Mouse (Mus musculus): ENCODE measurements at regions not wholly inside any gene's neighbourhood (a gene's known extent, or its start where the extent isn't known, plus 50 kb on each side); places are given as distances from the start of the nearest gene placed in this dataset.

DNA sequence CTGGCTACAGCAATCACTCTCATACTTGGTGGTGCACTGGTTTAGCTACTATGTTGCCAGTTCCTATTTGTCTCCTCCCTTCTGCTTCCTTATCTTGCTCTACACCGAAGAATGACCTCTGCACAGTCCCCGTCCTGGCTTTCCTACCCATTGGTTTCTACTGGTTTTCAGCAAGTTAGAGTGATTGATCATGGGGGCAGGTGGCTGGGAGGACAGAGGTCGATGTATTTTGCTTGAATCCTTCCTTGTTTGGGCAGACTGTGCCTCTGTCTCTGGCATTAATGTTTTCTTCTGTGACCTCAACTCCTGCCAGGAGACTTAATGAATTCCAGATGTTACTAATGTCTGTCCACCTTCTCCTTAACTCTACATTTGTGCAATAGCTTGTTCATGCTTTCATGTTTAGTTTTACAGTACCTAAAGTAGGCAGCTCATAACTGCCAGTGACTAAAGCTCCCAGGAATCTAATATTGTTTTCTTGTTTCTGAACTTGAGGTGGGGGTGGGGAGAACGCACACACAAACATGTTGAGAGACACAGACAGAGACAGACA, 457.2 kb upstream of the Mef2c start:
- no peak for DNase-seq (ENCODE audit: low spot score in 2 of 2)

DNA sequence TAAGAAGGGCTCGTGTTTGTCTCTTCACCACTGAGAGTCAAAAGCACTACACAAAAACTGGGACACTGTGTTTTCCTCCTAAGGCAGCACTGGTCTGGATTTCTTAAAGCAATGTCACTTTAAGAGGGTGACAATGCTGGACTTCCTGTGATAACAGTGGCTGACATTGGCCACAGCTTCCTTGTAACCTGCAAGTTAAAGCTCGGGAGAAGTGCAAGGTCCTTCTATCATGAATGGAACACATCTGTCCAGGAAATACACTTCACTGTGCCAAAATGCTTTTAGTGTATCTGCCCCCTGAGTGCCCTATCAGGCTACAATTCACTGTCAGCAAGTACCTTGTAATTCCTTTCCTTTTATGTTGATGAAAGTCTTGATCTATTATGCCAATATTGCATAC, 448.0 kb upstream of the Mef2c start:
- no peak overlapping the region for H3K27ac ChIP-seq
- DNase-seq (ENCODE audit: low spot score in 2 of 2): no peak
- no peak overlapping the region for H3K4me3 ChIP-seq
- no peak for TF ChIP-seq CTCF (conservative IDR thresholded peaks at IDR 0.05)

More for the DNA sequence above, 457.2 kb upstream of the Mef2c start:
- TF ChIP-seq CTCF (conservative IDR thresholded peaks at IDR 0.05): no peak
- Histone ChIP-seq H3K27ac (no peak overlapping the region), H3K4me3 (no peak overlapping the region)

DNA sequence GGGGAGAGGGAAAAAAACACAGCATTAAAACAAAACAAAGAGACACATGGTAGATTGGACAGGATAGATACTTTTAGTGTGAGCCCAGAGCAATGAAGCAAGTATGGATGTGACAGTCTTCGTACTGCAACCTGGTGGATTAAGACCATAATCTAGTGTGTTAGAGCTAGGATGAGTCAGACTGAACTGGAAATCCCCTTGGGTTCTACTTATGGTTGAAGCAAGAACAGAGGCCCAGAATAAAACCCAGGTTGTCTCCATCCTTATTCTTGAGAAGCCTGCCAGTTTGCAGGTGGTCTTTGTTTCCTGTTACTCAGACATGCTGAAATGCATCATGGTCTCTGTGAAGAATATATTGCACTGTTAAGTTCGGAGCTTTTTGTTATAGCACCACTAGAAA, 447.4 kb upstream of the Mef2c start:
- DNase-seq (ENCODE audit: low spot score in 2 of 2): no peak
- Histone ChIP-seq H3K27ac (no peak overlapping the region), H3K4me3 (no peak overlapping the region)
- TF ChIP-seq CTCF (conservative IDR thresholded peaks at IDR 0.05): no peak

DNA sequence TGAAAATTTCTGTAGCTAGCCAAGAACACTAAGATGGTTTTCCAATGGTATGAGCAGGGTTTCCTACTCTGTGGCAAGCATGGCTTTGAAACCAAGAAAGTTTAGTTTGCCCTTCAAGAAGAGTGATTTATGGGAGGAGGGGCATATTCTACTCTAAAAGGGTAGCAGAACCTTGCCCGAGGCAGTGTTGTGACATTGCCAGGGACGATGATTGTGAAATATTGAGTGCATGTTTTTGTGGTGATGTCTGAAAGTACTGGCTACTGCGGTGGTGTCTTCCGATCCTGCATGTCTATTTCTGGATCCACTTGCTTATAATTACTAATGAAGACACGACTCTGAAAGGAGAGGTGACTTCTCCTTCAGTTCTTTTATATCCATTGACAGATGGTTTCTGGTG, 439.1 kb upstream of the Mef2c start:
- TF ChIP-seq CTCF (conservative IDR thresholded peaks at IDR 0.05): no peak
- peak overlapping the region; percentile 43 for H3K27ac ChIP-seq
- no peak for DNase-seq (ENCODE audit: low spot score in 2 of 2)
- no peak overlapping the region for H3K4me3 ChIP-seq

DNA sequence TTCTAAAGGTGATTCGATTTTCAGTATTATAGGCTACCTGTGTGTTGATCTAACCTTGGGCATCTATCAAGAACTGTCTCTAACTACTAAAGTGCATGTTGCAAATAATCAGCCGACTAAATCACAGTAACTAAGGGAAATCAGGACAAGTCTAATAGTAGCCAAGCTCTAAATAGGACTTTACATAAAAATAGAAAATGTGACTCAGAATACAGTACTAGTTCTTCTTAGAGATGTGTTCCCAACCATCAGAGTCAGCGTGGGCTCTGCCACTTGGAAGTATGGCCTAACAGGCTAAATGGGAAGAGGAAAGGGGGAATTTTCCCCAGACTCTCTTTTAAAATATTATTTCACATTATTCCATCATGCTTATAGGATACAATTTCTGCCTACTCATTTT, 438.6 kb upstream of the Mef2c start:
- TF ChIP-seq CTCF (conservative IDR thresholded peaks at IDR 0.05): no peak
- peak overlapping the region; percentile 43; the same call in 1 of the 2 replicates for H3K27ac ChIP-seq
- no peak for DNase-seq (ENCODE audit: low spot score in 2 of 2)
- no peak overlapping the region for H3K4me3 ChIP-seq

DNA sequence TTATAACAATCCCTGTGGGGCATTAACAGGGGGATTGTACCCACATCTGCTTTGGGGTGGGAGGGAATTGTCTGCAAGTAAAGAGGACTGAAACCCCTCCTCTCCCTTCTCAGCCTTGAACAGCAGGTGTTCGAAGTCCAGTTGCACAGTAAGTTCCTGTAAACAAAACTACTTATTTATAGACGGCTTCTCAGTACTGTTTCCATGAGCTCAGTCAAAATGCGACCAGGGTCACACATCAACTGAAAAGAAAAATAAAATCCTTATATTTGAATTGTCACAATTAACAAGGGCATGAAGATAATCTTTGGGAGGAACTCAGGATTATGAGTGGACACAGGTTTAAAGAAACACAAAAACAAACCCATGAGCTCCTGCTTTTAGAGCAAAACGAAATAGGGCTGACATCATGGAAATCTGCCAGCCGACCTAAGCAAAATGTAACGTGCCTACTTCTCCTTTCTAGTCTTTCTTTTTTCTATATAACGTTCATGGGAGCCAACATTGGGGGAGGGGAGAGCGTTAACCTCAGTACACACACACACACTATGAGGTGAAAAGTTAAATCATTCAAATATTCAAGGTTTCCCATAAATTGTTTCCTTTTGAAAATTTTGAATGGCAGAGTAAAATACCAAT, 437.6 kb upstream of the Mef2c start:
- Histone ChIP-seq H3K27ac (peak overlapping the region; percentile 43; the same call in 1 of the 2 replicates), H3K4me3 (no peak overlapping the region)
- no peak for TF ChIP-seq CTCF (conservative IDR thresholded peaks at IDR 0.05)
- no peak for DNase-seq (ENCODE audit: low spot score in 2 of 2)

DNA sequence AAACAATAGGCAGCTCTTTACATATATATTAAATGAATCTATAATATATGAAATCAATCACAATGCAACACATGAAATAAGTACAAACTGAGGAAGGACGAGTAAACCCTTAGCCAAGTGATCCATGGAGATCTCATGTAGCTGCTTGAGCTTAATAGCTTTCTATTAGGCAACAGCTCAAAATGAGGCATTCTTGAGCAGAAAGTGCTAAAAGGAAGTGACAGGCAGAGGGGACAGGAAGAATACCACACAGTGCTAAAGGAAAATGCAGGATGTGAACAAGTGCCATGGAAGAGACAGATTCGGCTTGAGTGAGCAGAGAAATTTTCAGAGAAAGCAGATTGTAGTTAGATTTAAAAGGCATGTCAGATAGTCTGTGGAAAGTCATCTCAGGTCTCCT, 436.3 kb upstream of the Mef2c start:
- Histone ChIP-seq H3K4me3 (no peak overlapping the region), H3K27ac (no peak overlapping the region)
- TF ChIP-seq CTCF (conservative IDR thresholded peaks at IDR 0.05): no peak
- no peak for DNase-seq (ENCODE audit: low spot score in 2 of 2)

DNA sequence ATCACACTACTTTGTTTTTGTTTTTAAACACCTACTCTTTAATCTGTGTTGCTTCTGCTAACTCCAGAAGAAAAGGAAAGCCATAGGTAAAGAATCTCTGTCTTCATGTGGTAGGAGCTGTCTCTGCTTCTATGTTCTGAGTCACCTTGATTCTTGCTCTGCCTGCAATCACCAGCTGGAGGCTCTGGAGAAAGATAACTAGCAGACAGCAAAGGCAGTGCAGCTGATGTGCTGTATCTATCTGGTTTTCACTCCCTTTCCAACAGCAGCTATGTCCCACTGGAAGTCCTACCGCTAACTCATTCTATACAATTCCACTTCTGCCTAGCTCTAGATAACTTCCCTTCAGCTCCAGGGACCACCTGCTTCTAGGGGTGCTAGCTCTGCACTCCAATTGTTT, 435.2 kb upstream of the Mef2c start:
- no peak for DNase-seq (ENCODE audit: low spot score in 2 of 2)
- H3K4me3 ChIP-seq: no peak overlapping the region
- no peak overlapping the region for H3K27ac ChIP-seq
- 0 out of 2 replicates have a peak, but pooled peaks have one; percentile 14 for TF ChIP-seq CTCF (conservative IDR thresholded peaks at IDR 0.05)

DNA sequence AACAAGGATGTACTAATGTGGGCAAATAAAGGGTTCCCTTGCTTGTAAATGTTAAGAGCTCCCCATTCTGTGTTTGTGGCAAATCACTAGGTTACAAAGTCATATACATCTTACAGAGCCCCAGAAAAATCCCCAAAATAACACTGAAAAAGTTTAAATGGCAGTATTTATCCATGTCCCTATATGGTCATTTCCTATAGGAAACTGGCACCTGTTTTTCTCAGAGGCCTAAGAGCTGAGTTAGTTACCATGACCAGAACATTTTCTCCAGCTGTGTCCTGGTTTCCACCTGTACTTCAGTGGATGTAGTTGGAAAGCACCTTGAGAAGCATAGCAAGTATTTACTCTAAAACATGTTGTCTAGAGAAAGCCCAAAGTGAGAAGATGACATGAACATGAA, 434.5 kb upstream of the Mef2c start:
- TF ChIP-seq CTCF (conservative IDR thresholded peaks at IDR 0.05): no peak
- no peak overlapping the region for H3K4me3 ChIP-seq
- DNase-seq (ENCODE audit: low spot score in 2 of 2): no peak
- no peak overlapping the region for H3K27ac ChIP-seq

DNA sequence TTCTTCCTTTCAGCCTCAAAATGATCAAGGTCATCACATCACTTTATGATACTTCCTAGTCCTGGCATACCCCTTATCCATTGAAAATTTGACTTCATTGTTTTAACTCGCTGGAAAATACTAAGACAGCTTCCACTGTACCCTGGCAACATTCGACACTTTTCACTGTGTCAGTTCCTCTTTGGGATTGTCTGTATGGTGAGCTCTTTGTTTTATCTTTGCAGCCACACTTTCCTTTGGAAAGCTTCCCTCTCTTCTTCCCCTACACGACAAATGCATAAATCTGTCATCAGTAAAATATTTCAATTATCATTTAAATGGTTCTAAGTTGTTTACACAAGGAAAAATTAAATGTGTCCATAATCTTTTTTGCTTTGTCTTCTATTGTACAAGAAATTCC, 431.8 kb upstream of the Mef2c start:
- no peak overlapping the region for H3K4me3 ChIP-seq
- no peak for DNase-seq (ENCODE audit: low spot score in 2 of 2)
- no peak for TF ChIP-seq CTCF (conservative IDR thresholded peaks at IDR 0.05)
- H3K27ac ChIP-seq: no peak overlapping the region

DNA sequence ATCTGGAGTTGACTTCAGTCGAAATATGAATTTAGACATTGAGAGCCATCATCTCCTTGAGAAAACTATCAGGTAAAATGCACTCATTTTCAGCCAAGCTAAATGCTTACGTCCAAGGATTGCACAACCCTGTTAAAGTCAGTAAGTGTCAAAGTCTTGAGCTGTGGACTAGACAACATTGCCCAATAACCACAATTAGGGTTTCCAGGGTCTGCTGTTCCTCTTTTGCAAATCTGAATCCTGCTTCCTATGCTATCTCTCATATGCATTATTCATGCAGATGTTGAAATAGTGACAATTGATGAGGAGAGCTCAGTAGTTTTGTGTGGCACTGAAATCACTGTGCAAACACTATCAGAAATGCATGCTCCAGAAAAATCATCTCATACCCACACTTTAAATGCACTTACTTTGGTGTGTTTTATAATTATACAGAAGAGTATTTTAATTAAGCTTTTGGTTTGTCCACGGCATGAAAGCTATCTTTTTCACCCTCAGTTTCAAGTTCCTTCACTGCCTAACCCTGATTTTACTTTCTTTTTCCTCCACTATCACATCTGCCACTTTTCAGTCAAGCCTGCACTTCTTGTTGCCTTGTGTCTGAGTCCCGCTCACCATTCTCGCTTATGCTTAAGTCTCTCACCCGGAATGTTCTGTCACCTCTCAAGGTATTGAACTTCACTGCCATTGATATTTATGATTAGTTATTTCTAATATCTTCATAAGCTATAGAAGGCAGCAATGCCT, 429.4 kb upstream of the Mef2c start:
- H3K4me3 ChIP-seq: no peak overlapping the region
- no peak overlapping the region for H3K27ac ChIP-seq
- no peak for TF ChIP-seq CTCF (conservative IDR thresholded peaks at IDR 0.05)
- DNase-seq (ENCODE audit: low spot score in 2 of 2): no peak

DNA sequence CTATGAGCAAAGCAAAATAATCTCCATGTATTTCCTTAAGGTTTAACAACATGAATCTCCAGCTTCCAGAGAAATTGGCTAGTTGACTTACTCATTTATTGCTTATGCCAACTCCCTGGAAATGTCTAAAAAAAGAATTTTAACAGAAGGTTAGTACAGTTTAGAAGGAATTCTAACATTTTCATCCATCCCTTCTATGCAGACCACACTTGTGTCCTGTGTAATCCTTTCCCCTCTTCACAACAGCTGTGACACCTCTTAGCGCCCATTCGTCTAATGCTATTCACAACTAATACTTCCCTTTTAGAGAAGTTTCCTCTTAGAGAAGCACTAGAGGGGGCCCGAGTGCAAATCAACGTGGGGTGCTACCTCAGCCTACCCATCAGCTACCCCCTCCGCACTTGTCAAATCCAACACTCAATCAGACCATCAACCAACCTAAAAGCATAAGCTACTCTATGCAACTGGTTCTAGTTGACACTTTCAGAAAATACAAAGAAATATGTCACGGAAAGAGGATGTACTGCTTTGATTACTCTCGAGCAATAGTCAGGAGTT, 428.4 kb upstream of the Mef2c start:
- no peak for DNase-seq (ENCODE audit: low spot score in 2 of 2)
- Histone ChIP-seq H3K27ac (no peak overlapping the region), H3K4me3 (no peak overlapping the region)
- TF ChIP-seq CTCF (conservative IDR thresholded peaks at IDR 0.05): no peak; the same call in none of the 2 replicates

DNA sequence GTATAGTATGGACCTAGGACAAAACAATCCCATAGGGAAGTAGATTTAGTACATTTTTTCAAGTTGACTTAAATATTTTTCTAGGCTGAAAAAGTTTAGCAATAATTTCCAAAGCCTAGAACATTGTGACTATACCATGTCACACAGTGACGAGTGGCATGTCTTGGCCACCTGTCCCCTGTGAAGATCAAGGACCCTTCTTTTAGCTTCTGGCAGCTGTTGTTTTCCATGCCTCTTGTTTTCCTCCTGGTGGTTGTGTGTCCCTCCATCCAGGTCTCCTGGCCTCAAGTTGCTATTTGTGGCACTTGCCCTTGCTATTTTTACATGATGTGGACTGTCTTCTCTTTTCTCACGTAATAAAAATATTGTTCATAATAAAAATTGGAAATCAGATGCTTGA, 427.2 kb upstream of the Mef2c start:
- TF ChIP-seq CTCF (conservative IDR thresholded peaks at IDR 0.05): no peak
- no peak overlapping the region for H3K4me3 ChIP-seq
- H3K27ac ChIP-seq: no peak overlapping the region
- DNase-seq (ENCODE audit: low spot score in 2 of 2): no peak
